Mouse (Mus musculus) heart, postnatal 0 days (tissue): ENCODE data around the gene Zc3hav1.

Experiments used
- CTCF ChIP-seq: IDR thresholded peaks from 2 replicates; pipeline ENCODE4 v1.5.1; 2016; ENCODE audit warnings: antibody characterized with exemption, control low read depth, low read depth
- EP300 ChIP-seq: IDR thresholded peaks from 2 replicates; pipeline ENCODE4 v1.6.1; 2016; ENCODE audit warnings: antibody characterized with exemption, low read depth

DNA sequence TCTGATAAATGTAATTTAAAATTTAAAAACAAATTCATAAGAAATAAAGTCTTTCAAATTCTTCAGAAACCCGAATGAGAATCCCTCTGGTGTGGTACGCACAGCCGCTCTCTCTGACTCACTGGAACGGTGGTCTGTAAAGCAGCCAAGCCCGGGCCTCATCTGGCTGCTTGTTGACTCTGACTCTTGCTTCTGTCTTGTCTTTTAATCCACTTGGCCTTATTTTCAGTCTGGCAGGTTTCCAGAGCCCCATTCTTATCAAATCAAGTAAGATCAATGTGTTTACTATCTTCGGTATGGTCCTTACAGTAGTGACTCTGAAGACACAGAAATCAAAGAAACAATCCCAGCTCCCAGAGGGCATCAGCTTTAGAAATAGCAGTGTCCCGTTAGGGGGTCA lies 1.5 kb upstream of the Zc3hav1 start:
- TF ChIP-seq CTCF (no peak), EP300 (no peak)
